Mouse (Mus musculus): ENCODE data around the gene Itgb7. TPM values are rescaled to one million over a fixed set of nuclear protein-coding genes. Genes with fewer than 3 reads are reported as not detected.

Itgb7 gene
- total and polyA plus RNA-seq, 3 experiments: 7.4 to 15.2 TPM; not detected in 1

GRCm38 (mm10) chr15:102211895-102212294 is 19.8 kb downstream of the Itgb7 start:
- Histone ChIP-seq H3K27me3 (ENCODE audit: control insufficient read depth in 1 of 2, insufficient read depth in 2 of 2, low read length in 2 of 2) (no peaks in the 10 kb centered on the region), H3K9ac (ENCODE audit: control insufficient read depth, low read depth, low read length, poor library complexity, severe bottlenecking) (no peak overlapping the region), H3K27ac (ENCODE audit: control insufficient read depth, low read depth, low read length) (no peak overlapping the region), H3K79me2 (ENCODE audit: control insufficient read depth, insufficient read depth, low read length, poor library complexity) (no peaks in the 10 kb centered on the region), H3K4me3 (ENCODE audit: control insufficient read depth in 1 of 2, insufficient read depth in 1 of 2, low read depth in 2 of 2, low read length in 2 of 2) (no peak overlapping the region), H3K4me1 (ENCODE audit: control insufficient read depth in 1 of 2, insufficient read depth in 2 of 2, low read length in 2 of 2) (peaks cover 8 to 23% of the 10 kb centered on the region in 2 experiments), H3K9me3 (replicated peaks; ENCODE audit: insufficient read depth, low read length) (no peaks in the 10 kb centered on the region), H3K36me3 (ENCODE audit: control insufficient read depth in 1 of 2, insufficient read depth in 2 of 2, low read length in 2 of 2) (peaks cover 19 to 22% of the 10 kb centered on the region in 2 experiments)
- DNase-seq (ENCODE audit: low read depth, low spot score): no peak
- TF ChIP-seq HCFC1 (IDR thresholded peaks at IDR 0.05; ENCODE audit: low read depth, low read length): no peak
- no peak for TF ChIP-seq BHLHE40 (IDR thresholded peaks at IDR 0.05; ENCODE audit: borderline replicate concordance, low read depth, low read length)
- TF ChIP-seq CHD1 (IDR thresholded peaks at IDR 0.05; ENCODE audit: low read depth, low read length): no peak
- no peak for TF ChIP-seq NRF1 (IDR thresholded peaks at IDR 0.05; ENCODE audit: insufficient read depth, low read depth, low read length, poor library complexity, severe bottlenecking)
- TF ChIP-seq POLR2A (IDR thresholded peaks at IDR 0.05; ENCODE audit: control insufficient read depth in 1 of 2, insufficient read depth in 1 of 2, low read depth in 1 of 2, low read length in 2 of 2, poor library complexity in 1 of 2): 0 out of 4 replicates have a peak, but pooled peaks of 1 of the 2 experiments have one; percentile 7

- no peaks in the 10 kb centered on the region for H3K9me3 ChIP-seq (replicated peaks; ENCODE audit: insufficient read depth, low read length)
- H3K27ac ChIP-seq (ENCODE audit: control insufficient read depth, low read depth, low read length): no peak overlapping the region
- H3K9ac ChIP-seq (ENCODE audit: control insufficient read depth, low read depth, low read length, poor library complexity, severe bottlenecking): no peak overlapping the region
- H3K27me3 ChIP-seq (ENCODE audit: control insufficient read depth in 1 of 2, insufficient read depth in 2 of 2, low read length in 2 of 2): no peaks in the 10 kb centered on the region
- H3K79me2 ChIP-seq (ENCODE audit: control insufficient read depth, insufficient read depth, low read length, poor library complexity): no peaks in the 10 kb centered on the region
- peaks cover 21 to 22% of the 10 kb centered on the region in 2 experiments for H3K36me3 ChIP-seq (ENCODE audit: control insufficient read depth in 1 of 2, insufficient read depth in 2 of 2, low read length in 2 of 2)
- no peak for DNase-seq (ENCODE audit: low read depth, low spot score)
- H3K4me3 ChIP-seq (ENCODE audit: control insufficient read depth in 1 of 2, insufficient read depth in 1 of 2, low read depth in 2 of 2, low read length in 2 of 2): no peak overlapping the region
- peaks cover 8 to 23% of the 10 kb centered on the region in 2 experiments for H3K4me1 ChIP-seq (ENCODE audit: control insufficient read depth in 1 of 2, insufficient read depth in 2 of 2, low read length in 2 of 2)
- TF ChIP-seq POLR2AphosphoS5 (IDR thresholded peaks at IDR 0.05; ENCODE audit: borderline replicate concordance, low read depth, low read length) (no peak; the same call in 1 of the 2 replicates), CHD1 (IDR thresholded peaks at IDR 0.05; ENCODE audit: low read depth, low read length) (no peak), MAFK (IDR thresholded peaks at IDR 0.05; ENCODE audit: borderline replicate concordance, low read depth, low read length) (no peak), HCFC1 (IDR thresholded peaks at IDR 0.05; ENCODE audit: low read depth, low read length) (no peak), ZMIZ1 (IDR thresholded peaks at IDR 0.05; ENCODE audit: low read depth, low read length) (no peak), MYB (IDR thresholded peaks at IDR 0.05; ENCODE audit: low read depth, low read length) (no peak), JUND (IDR thresholded peaks at IDR 0.05; ENCODE audit: low read depth, low read length) (no peak), MAZ (IDR thresholded peaks at IDR 0.05; ENCODE audit: low read depth, low read length) (no peak), BHLHE40 (IDR thresholded peaks at IDR 0.05; ENCODE audit: borderline replicate concordance, low read depth, low read length) (no peak)
These were observed 20.9 kb downstream of the Itgb7 start for GRCm38 (mm10) chr15:102210816-102211215.

DNA sequence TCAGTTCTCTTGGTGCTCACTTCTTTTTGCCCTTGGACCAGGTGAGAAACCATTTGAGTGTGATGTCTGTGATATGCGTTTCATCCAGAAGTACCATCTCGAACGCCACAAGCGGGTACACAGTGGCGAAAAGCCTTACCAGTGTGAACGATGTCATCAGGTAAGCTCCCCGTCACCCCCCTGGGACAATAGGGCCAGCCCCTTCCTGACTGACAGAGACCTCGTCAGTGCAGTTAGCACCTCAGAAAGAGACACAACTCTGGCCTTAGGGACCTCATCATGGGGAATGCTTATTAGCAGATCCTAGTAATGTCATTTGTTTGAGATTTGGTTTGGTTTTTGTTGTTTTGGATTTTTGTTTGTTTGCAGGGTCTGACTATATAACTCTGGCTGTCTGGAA is 22.6 kb downstream of the Itgb7 start:
- no peak for TF ChIP-seq ZNF384 (IDR thresholded peaks at IDR 0.05; ENCODE audit: low read depth, low read length)
- TF ChIP-seq MYC (IDR thresholded peaks at IDR 0.05; ENCODE audit: low read depth, low read length): no peak
- TF ChIP-seq KAT2A (conservative IDR thresholded peaks at IDR 0.05; ENCODE audit: low read depth, low read length): no peak
- Histone ChIP-seq H3K4me1 (ENCODE audit: control insufficient read depth in 1 of 2, insufficient read depth in 2 of 2, low read length in 2 of 2) (peaks cover 11 to 23% of the 10 kb centered on the region in 2 experiments), H3K36me3 (ENCODE audit: control insufficient read depth in 1 of 2, insufficient read depth in 2 of 2, low read length in 2 of 2) (peaks cover 20 to 36% of the 10 kb centered on the region in 2 experiments), H3K9me3 (replicated peaks; ENCODE audit: insufficient read depth, low read length) (no peaks in the 10 kb centered on the region), H3K9ac (ENCODE audit: control insufficient read depth, low read depth, low read length, poor library complexity, severe bottlenecking) (no peak overlapping the region), H3K27me3 (ENCODE audit: control insufficient read depth in 1 of 2, insufficient read depth in 2 of 2, low read length in 2 of 2) (no peaks in the 10 kb centered on the region), H3K27ac (ENCODE audit: control insufficient read depth, low read depth, low read length) (no peak overlapping the region), H3K4me3 (ENCODE audit: control insufficient read depth in 1 of 2, insufficient read depth in 1 of 2, low read depth in 2 of 2, low read length in 2 of 2) (no peak overlapping the region), H3K79me2 (ENCODE audit: control insufficient read depth, insufficient read depth, low read length, poor library complexity) (peaks cover 1% of the 10 kb centered on the region)
- no peak for DNase-seq (ENCODE audit: low read depth, low spot score)

All from MEL (cell line).